Mouse (Mus musculus) MN1 (cell line): ENCODE results near the gene Fgf11.

ENCODE experiments used
- DNase-seq: peaks from one replicate; pipeline ENCODE4 v3.0.0-alpha.2; 2016; ENCODE audit warnings: low spot score

Gene Fgf11

DNA sequence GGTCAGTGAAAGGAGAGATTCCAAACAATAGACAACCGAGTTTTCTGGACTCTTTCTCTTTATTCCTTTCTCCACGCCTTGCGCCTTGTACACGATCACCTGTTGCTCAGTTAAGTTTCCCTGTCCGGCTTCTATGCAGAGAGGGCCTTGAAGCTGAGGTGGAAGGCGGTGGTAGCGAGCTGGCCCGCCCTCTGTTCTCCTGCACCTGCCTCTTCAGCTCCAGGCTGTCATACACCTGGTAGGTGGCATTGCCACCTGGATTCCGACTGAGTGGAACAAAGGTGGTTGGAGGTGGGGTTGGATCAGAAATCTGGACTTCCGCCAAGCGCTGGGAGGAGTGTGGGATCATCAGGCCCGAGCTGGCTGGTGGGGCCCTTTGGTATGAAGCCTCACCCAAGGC is 14.9 kb upstream of the Fgf11 start:
- no peak for DNase-seq

DNA sequence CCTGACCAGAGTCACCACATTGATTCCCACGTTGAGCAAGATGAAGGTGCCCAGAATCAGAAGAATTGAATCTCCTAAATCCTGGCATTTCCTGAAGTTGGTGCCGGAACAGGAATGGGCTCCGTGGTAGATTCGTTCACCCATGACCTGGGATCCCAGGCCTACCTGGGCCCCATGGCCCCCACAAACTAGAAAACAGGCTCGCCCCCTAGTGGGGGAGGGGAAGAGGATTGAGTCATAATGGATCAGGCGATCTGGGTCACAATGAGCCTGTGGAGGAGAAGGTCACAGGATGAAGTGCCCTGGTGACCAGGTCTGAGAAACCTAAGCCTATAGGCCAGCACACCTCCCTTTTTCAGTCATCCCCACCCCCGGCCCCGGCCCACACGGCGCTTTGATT is 13.5 kb upstream of the Fgf11 start, which contains the start of gene Gm39566:
Gene Gm39566, minus strand, starts transcription at position 144 of the 400 bp plus-strand sequence.
- DNase-seq: no peak

DNA sequence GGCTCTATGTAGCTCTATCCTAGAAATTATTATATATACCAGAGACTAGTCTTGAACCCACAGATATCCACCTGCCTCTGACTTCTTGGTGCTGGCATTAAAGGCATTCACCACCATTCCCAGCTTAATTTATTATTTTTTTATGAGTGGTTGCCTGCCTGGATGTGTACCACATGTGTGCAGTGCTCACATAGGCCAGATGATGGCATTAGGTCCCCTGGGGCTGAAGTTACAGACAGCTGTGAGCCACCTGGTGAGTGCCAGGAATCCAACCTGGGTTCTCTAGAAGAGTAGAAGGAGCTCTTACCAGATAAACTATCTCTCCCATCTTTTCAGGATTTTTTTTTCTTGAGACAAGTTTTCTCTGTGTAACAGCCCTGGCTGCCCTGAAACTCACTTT is 8.6 kb upstream of the Fgf11 start:
- DNase-seq: no peak

DNA sequence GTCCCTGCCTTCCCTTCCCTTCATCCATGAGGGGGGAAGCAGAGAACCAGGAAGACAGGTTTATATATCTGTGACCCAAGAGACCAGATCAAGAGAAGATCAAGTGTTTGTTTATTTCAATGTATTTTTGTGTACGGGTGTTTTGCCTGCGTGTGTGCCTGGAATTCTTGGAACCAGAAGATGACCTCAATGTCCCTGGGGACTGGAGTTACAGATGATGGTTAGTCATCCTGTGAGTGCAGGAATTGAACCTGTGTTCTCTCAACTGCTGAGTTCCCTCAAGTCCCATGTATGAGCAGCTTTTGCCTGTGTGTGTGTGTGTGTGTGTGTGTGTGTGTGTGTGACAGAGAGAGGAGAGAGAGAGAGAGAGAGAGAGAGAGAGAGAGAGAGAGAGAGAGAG is 6.0 kb upstream of the Fgf11 start:
- DNase-seq: peak; percentile 45

DNA sequence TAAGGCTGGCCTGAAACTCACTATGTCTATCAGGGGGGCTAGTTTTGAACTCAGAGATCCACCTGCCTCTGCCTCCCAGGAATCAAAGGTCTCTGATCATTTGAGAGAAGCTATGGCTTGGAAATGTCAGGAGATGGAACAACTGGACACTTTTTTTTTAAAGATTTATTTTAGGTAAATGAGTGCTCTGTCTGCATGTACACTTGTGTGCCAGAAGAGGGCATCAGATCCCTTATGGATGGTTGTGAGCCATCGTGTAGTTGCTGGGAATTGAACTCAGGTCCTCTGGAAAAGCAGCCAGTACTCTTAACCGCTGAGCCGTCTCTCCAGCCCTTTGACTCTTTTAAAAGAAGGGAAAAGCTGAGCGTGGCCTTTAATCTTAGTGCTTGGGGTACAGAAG is 4.7 kb upstream of the Fgf11 start:
- no peak for DNase-seq

DNA sequence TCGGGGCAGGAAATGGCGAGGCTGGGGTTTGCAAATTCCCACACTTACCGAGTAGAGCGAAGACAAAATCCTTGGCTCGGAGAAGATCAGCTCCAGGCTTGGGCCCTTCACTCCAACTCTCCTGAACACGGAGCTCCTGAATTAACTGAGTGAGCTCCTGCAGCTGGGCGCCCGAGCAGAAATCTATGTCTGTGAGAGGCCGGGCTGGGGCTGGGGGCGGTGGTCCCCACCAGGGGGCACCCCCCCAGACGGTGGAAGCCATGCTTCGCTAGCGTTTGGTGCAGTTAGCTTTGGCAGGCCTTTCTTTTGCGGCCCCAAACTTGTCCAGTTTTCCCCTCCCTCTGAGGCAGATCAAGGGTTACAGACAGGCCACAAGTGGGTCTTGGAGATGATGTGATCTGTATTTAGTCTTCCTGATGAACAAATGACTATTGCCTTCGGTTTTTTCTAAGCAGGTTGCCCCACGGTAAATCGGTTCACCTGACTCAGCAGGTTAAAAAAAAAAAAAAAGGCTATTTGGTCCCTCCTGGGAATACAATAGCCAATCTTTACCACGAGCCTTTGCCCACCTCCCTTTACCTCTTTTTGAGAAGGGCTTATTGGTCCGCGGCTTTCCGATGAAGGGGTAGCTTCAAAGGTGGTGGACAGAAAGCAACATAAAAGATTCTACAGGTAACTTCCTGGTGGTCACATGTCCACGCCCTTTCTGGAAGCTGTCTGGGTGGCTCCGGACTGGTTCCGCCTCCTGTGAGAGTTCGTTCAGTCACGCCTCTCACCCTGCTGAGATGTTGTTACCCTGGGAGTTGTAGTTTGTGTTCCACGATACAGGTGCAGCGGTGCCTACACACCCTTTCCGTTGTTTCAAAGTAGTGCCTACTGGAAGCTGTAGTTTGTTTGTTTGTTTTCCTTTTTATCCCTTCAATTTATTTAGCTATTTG is 3.6 kb upstream of the Fgf11 start, which contains the start of gene Tmem102:
Gene Tmem102, minus strand, starts transcription at position 653 of the 938 bp plus-strand sequence.
- DNase-seq: peak; percentile 10

DNA sequence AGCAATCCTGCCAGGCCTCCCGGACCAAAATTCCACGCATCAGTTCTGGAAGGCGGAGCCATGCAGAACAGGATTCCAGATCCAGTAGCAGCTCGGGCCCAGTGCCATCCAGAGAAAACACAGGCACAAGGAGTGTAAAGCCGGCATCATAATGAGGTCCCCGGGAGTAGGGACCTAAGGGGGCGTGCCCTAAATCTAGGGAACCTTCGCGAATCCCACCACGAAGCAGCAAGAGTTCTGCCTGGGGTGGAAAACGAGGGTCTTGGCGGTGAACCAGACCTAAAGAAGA is 2.9 kb upstream of the Fgf11 start:
- DNase-seq: peak; percentile 53

DNA sequence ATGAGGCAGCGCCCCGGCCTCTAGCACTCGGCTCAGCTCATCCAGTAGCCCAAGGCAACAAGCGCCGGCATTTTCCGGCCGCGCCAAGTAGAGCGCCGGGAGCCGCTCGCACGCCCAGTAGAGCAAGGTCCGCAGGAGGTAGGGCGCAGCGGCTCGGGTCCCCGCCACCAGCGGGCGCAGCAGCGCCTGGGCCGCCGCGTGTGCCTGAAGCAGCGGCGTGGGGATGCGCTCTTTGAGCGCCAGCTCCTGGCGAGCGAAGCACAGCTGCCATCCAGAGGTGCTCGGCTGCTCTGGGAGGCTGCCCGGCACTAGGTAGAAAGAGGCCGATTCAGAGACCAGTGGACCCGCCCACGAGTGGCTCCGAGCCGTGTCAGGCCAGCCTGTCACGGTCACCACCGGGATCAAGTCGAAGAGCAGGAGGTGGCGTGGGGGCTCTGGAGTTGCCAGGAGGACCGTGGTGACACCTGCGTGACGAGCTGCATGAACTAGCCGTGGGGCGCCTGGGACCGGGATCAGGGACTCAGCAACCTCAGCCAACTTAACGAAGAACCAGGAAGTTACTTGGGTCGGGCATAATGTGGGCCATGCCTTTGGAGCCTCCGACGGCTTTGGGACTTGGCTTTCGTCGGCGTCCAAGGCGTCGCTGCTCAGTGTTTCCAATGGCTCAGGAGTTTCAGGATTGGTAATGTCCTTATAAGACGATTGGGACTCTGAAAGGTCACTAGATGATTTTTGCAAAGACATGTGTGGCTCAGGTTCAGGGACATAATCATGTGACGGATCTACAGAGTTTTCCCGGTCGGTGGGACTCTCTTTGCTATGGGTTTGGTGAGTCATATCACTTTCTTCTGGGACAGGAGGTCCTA is 2.4 kb upstream of the Fgf11 start:
- peak; percentile 89 for DNase-seq

DNA sequence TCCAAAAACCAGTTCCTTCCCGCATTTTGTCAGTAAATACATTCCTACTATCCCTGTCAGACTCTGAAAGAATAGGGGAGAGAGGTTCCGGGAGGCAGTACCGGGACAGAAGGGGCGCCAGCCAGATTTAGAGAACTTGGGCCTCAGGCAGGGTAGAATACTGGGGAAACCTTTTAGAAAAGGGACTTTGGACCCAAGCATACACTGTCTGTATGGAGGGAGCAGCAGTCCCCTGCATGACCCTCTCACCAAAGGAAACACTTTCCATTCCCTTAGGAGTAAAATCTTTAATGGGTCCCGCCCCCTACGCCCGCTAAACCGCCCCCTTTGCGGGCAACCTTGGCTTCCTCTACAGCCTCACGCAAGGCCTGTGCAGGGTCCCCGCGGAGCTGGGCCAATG is 1.7 kb upstream of the Fgf11 start:
- DNase-seq: no peak

DNA sequence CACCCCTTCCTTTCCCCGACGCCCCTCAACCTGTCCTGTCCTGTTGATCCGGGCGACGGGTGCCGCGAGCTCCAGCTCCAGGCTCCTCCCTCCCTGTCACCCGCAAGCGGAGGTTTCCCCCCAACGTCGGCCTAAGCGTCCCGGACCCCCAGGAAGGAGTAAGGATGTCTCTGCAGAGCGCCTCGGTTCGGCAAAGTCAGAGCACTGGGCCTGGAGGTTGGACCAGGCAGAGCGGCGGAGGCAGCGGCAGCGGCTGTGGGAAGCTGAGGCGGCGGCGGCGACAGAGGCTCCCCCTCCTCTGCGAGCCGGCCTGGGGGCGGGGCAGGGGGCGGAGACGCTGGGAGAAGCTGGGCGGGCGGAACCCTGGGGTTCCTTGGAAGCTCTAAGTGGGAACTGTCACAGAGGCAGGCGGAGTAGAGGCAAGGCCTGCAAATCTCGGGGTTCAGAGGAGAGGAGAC is 1.0 kb upstream of the Fgf11 start:
- DNase-seq: peak; percentile 75

DNA sequence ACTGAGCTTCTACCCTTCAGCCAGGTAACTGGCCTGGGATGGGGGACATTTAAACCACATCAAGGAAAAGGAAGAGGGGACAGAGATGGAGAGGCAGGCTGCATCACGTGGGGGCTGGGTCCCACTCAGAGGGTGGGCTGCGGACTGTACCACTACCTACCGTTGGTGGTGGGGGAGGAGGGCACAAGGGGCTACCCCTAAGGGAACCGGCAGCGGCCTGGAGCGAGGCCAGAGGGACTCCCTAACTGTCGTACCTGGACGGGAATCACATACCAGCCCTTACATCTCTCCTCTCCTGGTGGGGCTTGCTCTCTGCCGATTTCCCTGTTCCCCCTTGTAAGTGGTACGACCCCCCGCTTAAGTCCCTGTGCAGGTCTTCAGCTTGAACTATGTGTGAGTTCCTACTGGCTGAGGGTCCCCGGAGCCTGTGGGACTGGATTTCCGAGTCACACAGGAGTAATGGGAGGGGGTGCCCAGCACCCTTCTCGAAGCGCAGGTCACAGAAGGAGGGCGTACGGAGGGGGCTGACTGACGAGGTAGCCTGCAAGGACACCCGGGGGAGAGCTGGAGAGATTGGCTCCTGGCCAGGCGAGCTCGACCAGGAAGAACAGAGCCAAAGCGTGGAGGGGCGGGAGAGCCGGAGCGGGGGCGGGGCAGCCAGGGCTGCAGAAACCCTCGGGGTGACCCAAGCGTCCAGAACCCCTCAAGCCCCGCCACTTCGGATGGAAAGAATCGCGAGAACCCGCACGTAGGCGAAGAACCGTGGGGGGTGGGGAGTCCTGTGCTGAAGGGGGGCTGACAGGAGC is 1.1 kb downstream of the Fgf11 start:
- peak; percentile 63 for DNase-seq

DNA sequence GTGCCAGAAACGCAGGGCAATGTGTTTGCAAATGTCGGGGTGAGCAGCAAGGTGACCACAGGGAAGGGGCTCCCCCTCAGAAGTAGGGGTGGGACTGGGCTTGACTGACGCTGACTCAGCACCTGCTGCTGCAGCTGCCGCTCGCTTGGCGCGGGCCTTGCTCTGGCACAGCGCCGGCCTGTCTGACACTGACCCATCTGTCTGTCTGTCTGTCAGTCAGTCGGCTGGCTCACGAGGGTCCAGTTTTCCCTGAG is 1.6 kb downstream of the Fgf11 start:
- peak; percentile 43 for DNase-seq

DNA sequence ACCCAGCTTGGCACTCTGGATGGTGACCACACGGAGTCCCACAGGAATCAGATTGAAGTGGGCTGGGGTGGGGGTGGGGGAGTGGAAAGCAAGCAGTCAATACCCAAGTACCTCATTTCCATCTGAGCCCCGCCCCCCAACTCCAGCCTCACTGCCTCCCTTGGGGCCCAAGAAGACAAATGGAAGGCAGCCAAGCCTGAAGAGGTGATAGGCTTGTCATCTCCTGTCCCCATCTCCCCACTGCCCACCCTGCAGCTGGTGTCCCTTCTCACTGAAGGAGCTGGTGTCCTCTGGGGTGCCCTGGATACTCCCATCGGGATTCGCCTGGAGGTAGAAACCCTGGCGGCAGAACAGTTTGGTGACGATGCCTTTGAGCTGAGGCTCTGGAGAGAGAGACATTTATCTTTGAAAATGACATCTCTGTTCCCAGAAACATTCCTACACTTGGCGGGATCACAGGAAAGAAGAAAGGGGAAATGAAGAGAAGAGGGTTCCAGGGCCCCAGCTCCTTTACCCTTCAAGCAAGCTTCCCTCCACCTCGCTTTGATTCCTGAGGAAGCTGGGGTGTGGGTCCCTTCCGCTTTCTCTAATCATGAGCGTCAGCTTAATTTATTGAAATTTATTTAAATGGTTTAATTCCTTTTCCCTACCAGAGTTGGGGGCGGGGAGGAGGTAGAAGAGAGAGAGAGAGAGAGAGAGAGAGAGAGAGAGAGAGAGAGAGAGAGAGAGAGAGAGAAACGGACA is 2.1 kb downstream of the Fgf11 start:
- peak; percentile 45 for DNase-seq

DNA sequence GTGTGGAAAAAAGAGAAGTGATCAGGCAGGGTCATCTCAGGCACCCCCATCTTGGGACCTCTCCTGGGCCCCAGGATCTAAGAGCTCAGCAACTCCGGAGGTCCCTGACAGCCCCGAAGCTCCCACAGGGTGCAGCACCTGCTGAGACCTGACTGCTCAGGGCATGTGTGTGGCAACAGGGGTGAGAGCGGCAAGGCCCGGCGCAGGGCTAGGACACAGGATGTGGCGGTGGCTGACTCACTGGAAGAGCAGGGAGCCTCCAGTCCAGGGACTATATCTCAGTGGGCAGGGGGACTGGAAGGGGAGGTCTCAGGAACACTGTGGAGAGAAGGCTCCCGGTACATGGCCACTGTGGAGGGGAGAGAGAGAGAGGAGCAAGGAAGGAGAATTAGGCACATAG is 3.7 kb downstream of the Fgf11 start:
- DNase-seq: no peak

DNA sequence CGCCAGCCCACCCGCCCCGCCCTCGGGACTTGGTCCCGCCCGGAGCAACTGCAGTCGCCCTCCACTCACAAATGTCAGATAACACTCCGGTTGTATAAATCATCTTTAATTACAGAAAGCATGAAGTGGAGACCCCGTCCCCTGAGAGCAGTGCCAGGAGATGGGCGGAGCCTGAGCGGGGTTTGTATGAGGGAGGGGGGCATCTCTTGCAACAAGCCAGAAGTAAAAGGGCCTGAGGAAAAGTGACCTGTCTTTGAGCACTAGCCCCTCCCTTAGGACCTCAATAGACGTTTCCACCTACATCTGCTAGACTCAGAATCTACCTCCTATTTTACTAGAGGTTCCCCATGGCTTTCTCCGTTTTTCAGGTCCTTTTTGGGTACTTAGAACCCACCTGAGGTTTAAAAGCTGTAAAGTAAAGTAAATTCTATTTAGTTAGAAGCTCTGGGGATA is 5.6 kb downstream of the Fgf11 start:
- no peak for DNase-seq

DNA sequence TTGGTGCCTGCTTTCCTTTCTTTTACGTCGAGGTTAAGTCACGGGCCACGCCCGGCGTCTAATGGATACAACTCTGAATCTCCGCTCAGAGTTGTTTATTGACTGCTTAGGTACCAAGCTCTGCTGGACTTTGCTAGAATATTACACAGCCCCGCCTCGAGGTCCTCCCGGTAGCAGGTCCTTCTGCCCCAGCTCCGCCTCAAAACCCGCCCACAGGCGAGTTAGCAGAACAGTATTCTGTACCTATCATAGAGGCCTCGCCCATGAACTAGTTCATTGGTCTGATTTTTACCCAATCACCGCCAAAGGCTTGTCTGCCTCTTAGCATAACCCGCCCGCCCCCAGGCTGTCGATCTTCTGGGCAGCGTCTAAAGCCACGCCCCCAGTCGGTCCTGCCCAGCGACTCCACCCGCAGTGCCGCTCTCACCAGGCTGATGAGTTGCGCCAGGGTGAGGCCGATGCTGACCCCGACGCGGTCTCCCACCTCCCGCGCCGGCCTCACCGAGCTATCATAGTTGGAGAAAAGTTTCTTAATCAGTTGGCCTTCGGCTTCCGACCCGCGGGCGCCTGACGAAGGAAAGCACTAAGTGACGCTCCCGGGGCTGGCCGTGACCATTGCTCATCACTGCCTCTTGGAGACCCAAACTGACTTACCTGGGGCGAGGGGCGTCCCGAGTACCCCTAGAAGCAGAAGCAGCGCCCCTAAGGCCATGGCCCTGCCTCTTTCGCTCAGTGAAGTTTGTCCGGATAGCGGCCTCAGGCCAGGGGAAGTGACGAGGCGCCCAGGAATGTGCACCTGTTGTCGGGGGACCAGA is 6.3 kb downstream of the Fgf11 start, which contains the start of gene Chrnb1:
Gene Chrnb1, minus strand, starts transcription at position 776 of the 815 bp plus-strand sequence.
- peak; percentile 94 for DNase-seq

DNA sequence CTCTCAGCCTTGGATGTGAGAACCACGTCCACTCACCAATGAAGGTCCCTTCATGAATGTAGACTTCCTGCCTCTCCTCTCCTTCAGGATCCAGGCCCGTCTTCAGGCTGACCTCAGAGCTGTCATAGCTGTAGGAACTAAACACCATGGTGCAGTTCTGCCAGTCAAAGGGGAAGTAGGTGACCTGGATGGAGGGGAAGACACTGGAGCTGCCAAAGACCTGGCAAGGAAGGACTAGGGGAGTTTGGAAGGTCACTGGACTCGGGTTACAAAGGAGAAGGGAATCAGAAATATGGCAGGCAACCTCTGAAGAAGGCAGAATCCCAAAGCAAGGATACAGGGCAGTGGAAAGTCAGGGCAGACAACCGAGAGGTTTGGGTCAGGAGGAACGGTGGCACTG is 8.2 kb downstream of the Fgf11 start:
- no peak for DNase-seq

DNA sequence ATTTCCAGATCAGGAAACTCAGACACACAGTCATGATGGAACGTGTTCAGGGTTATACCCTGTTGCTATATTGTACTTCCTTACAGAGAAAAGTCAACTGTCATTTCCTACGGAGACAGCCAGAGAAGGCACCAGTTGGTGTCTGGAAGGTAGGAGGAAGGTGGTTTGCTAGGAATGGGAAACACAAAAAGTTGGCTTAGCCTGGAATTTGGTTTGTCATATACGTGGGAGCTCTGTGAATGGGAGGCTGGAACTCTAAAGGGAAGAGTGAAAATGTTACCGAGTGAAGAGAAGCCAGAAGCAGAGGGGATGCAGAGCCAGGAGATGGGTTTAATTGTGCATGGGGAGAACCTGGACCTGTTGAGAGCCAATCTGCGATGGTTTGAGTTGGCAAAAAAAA is 10.2 kb downstream of the Fgf11 start:
- DNase-seq: no peak

DNA sequence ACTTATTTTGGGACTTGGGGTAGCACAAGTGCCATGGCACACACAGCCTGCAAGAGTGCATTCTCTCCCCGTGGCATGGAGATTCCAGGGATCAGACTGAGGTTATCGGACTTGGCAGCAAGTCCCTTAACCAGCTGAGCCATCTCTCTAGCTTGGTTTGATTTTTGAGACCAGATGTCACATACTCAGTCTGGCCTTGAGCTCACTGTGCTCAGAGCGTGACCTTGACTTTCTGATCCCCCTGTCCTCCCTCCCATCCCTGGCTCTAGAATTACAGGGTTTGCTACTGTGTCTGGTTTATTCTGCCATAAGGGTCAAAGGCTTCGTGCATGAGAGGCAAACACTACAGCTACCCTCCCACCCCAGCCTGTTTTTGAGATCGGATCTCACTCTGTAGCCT is 12.2 kb downstream of the Fgf11 start:
- DNase-seq: no peak

DNA sequence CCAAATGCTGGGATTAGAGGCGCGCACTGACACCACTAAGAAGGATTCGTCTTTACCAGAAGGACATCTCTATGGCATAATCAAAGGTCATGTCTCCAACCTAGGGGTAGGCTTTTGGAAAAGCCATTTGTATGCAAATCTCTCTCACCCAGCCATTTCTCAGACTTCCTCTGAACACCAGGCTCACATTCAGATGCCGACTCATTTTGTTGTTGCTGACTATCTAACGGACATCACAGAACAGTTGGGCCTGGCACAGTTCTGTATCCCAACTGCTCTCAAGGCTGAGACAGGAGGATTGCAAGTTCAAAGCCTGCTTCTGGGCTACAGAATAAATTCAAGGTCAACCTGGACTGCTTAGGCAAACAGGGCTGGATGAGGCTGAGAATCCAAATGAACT is 14.4 kb downstream of the Fgf11 start:
- DNase-seq: no peak
